Mouse (Mus musculus) C2C12 (cell line): ENCODE measurements around the gene Eif4h. TPM values are rescaled to one million over a fixed set of nuclear protein-coding genes. Genes with fewer than 3 reads are reported as not detected.
"Not testable (repeated sequence)": the region's sequence is repeated elsewhere in the genome, so short reads cannot be mapped to it uniquely, and the experiment has no call there.

ENCODE experiments used
- H3K27me3 ChIP-seq: one replicate; pipeline ENCODE4 v1.6.1; 2011; ENCODE audit not compliant: control insufficient read depth, insufficient read depth, insufficient read length
- H3K36me3 ChIP-seq: one replicate; pipeline ENCODE4 v1.6.1; 2011; ENCODE audit not compliant: control insufficient read depth, insufficient read depth
- H3K4me3 ChIP-seq: one replicate; pipeline ENCODE4 v1.5.1; 2011; ENCODE audit warnings: mild to moderate bottlenecking, control low read depth; ENCODE audit not compliant: poor library complexity, insufficient read depth, severe bottlenecking
- H3K79me2 ChIP-seq: one replicate; pipeline ENCODE4 v1.6.1; 2011; ENCODE audit not compliant: control insufficient read depth, insufficient read depth
- H3K79me3 ChIP-seq: one replicate; pipeline ENCODE4 v1.6.1; 2011; ENCODE audit warnings: low read depth, control low read depth
- H3ac ChIP-seq: one replicate; pipeline ENCODE3; 2011; ENCODE audit warnings: low read depth; ENCODE audit not compliant: control insufficient read depth, insufficient read length
- CEBPB ChIP-seq: IDR thresholded peaks from one replicate; pipeline ENCODE4 v1.6.1; 2011; ENCODE audit warnings: low read depth, mild to moderate bottlenecking, control low read depth, moderate library complexity
- CTCF ChIP-seq: IDR thresholded peaks from one replicate; pipeline ENCODE4 v1.5.1; 2011; ENCODE audit not compliant: control insufficient read depth, insufficient read depth, insufficient read length
- FOSL1 ChIP-seq: IDR thresholded peaks from one replicate; pipeline ENCODE4 v1.8.0; 2011; ENCODE audit warnings: mild to moderate bottlenecking, low read length; ENCODE audit not compliant: poor library complexity, insufficient read depth, severe bottlenecking
- MAX ChIP-seq: IDR thresholded peaks from one replicate; pipeline ENCODE4 v1.6.1; 2011; ENCODE audit warnings: mild to moderate bottlenecking, control low read depth
- MYOD1 ChIP-seq: IDR thresholded peaks from one replicate; pipeline ENCODE4 v1.6.1; 2011; ENCODE audit warnings: low read depth; ENCODE audit not compliant: control insufficient read depth, insufficient read length
- MYOG ChIP-seq: IDR thresholded peaks from one replicate; pipeline ENCODE4 v1.6.1; 2011; ENCODE audit not compliant: control insufficient read depth, insufficient read length; ENCODE audit errors: extremely low read depth
- USF1 ChIP-seq: IDR thresholded peaks from one replicate; pipeline ENCODE4 v1.6.1; 2011; ENCODE audit warnings: low read depth, mild to moderate bottlenecking, control low read depth, moderate library complexity
- polyA plus RNA-seq: library from polyadenylated mRNA; unstranded; fragments of >200 nt; fragmentation: generic; extraction: Trizol; gene quantifications from one replicate; pipeline ENCODE4 v1.2.1, GENCODE M21; 2012; ENCODE audit warnings: missing spikeins

The Eif4h gene
- polyA plus RNA-seq, 1 experiment: 427 TPM

GRCm38 (mm10) chr5:134669001-134669708, 29.9 kb upstream of the Eif4h start:
- H3K36me3 ChIP-seq: peaks cover 29% of the 10 kb centered on the region
- no peaks in the 10 kb centered on the region for H3K79me2 ChIP-seq
- H3K4me3 ChIP-seq: no peak overlapping the region
- TF ChIP-seq CEBPB (no peak), USF1 (no peak), MYOG (no peak), CTCF (no peak), MYOD1 (no peak), MAX (no peak), FOSL1 (no peak)
- no peaks in the 10 kb centered on the region for H3K79me3 ChIP-seq
- H3ac ChIP-seq: no peak overlapping the region
- H3K27me3 ChIP-seq: no peaks in the 10 kb centered on the region

- no peak overlapping the region for H3ac ChIP-seq
- no peaks in the 10 kb centered on the region for H3K79me2 ChIP-seq
- no peaks in the 10 kb centered on the region for H3K27me3 ChIP-seq
- no peaks in the 10 kb centered on the region for H3K79me3 ChIP-seq
- H3K4me3 ChIP-seq: no peak overlapping the region
- peaks cover 32% of the 10 kb centered on the region for H3K36me3 ChIP-seq
- TF ChIP-seq MYOD1: no peak
- no peak for TF ChIP-seq MYOG
- no peak for TF ChIP-seq USF1
- TF ChIP-seq CTCF: peak; percentile 44
- TF ChIP-seq MAX: no peak
Observed at GRCm38 (mm10) chr5:134668495-134668894, 29.2 kb upstream of the Eif4h start.

- no peak for TF ChIP-seq CEBPB
- TF ChIP-seq FOSL1: no peak
- TF ChIP-seq USF1: no peak
- no peak for TF ChIP-seq MAX
- no peak for TF ChIP-seq MYOD1
- no peak for TF ChIP-seq CTCF
- TF ChIP-seq MYOG: no peak
- Histone ChIP-seq H3ac (no peak overlapping the region), H3K79me3 (no peaks in the 10 kb centered on the region), H3K4me3 (no peak overlapping the region), H3K79me2 (no peaks in the 10 kb centered on the region), H3K36me3 (peaks cover 5% of the 10 kb centered on the region), H3K27me3 (no peaks in the 10 kb centered on the region)
Observed at GRCm38 (mm10) chr5:134656708-134657107, 17.4 kb upstream of the Eif4h start.

DNA sequence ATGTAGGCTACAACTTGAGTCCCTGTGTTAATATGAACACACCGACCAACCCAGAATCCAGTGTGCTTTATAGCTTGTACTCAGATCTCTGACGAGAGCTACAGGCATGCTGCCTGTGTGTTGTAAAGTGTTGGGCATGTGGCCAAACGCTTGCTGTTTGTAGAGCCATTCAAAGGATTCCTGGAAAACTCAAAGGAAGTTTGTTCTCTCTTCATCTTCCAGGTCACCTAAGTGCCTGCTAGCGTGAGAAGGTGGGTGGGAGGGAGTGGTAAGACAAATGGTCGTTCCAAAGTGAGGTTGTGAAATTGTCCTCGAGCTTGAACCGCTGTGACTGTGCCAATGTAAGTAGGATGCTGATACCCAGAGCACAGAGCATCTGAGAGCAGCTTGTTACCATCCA, 12.7 kb upstream of the Eif4h start:
- no peaks in the 10 kb centered on the region for H3K36me3 ChIP-seq
- H3K79me3 ChIP-seq: no peaks in the 10 kb centered on the region
- no peak overlapping the region for H3K4me3 ChIP-seq
- no peaks in the 10 kb centered on the region for H3K27me3 ChIP-seq
- H3K79me2 ChIP-seq: no peaks in the 10 kb centered on the region
- no peak for TF ChIP-seq MYOG
- TF ChIP-seq USF1: no peak
- no peak for TF ChIP-seq MAX
- TF ChIP-seq MYOD1: no peak
- no peak for TF ChIP-seq FOSL1
- TF ChIP-seq CTCF: no peak
- no peak for TF ChIP-seq CEBPB
- H3ac ChIP-seq: no peak overlapping the region

- TF ChIP-seq CTCF (peak; percentile 64), MAX (no peak)
- H3K79me3 ChIP-seq: no peaks in the 10 kb centered on the region
- no peak overlapping the region for H3K4me3 ChIP-seq
- H3K79me2 ChIP-seq: no peaks in the 10 kb centered on the region
- no peaks in the 10 kb centered on the region for H3K36me3 ChIP-seq
- H3K27me3 ChIP-seq: no peaks in the 10 kb centered on the region
- no peak overlapping the region for H3ac ChIP-seq
Observed at GRCm38 (mm10) chr5:134650926-134651325, 11.6 kb upstream of the Eif4h start.

DNA sequence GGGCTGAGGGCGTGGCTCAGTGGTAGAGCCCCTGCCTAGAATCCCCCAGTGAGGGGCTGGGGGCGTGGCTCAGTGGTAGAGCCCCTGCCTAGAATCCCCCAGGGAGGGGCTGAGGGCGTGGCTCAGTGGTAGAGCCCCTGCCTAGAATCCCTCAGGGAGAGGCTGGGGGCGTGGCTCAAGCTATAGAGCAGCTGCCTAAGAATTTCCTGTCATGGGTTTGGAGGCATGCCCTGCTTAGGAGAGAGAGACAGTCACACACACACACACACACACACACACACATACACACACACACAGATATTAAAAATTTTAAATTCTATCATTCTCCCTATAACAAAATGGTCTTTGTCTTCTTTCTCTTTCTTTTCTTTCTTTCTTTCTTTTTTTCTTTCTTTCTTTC, 9.7 kb upstream of the Eif4h start:
- not testable (repeated sequence) for H3K4me3 ChIP-seq, H3ac ChIP-seq, H3K27me3 ChIP-seq, H3K36me3 ChIP-seq, H3K79me2 ChIP-seq, H3K79me3 ChIP-seq
